Mouse (Mus musculus): ENCODE measurements around the gene Nckap5. TPM values are rescaled to one million over a fixed set of nuclear protein-coding genes. Genes with fewer than 3 reads are reported as not detected.

Gene Nckap5
- polyA plus RNA-seq, 1 experiment from 2014 or later, result 10.9 TPM

GRCm38 (mm10) chr1:126011661-126012091, 818.9 kb downstream of the Nckap5 start:
- no peak overlapping the region for H3K9ac ChIP-seq (ENCODE audit: low read depth, low read length)
- WGBS, result 48% methylated on average over 5 of the region's 5 CpGs
- no peak overlapping the region for H3K4me3 ChIP-seq (ENCODE audit: low read depth, low read length)
- H3K4me1 ChIP-seq (ENCODE audit: control insufficient read depth, insufficient read depth, low read length), result no peaks in the 10 kb centered on the region
- no peaks in the 10 kb centered on the region for H3K36me3 ChIP-seq (ENCODE audit: control insufficient read depth, insufficient read depth, low read length)
- H3K4me2 ChIP-seq (ENCODE audit: low read length), result no peak overlapping the region
- H3K9me3 ChIP-seq (replicated peaks; ENCODE audit: control insufficient read depth, low read length, poor library complexity, severe bottlenecking), result no peaks in the 10 kb centered on the region
- H3K27ac ChIP-seq (ENCODE audit: low read length), result no peak overlapping the region
- ATAC-seq, result no peak
- H3K27me3 ChIP-seq (ENCODE audit: control insufficient read depth, insufficient read depth, low read depth, low read length), result no peaks in the 10 kb centered on the region

DNA sequence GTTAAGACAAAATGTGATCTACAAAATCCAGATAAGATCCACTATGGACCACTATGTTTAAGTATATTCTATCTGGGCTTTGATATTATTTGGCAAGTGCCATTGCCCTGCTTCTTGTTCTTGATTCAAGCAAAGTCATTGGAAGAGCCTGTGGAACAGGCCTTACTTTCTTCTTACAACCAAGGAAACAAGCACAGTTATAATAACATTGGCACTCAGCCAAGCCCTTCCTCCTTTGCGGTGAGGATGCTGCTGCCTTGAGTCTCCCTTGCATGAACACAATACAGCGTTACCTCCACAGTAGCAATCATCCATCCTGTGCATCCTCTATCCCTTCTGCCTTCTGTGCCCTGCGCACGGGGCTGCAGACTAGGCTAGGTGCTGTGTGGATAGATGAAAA, 823.0 kb downstream of the Nckap5 start:
- WGBS, result 71% methylated on average over 4 of the region's 4 CpGs
- ATAC-seq, result no peak
- no peak overlapping the region for H3K9ac ChIP-seq (ENCODE audit: low read depth, low read length)
- H3K4me3 ChIP-seq (ENCODE audit: low read depth, low read length), result no peak overlapping the region
- no peaks in the 10 kb centered on the region for H3K27me3 ChIP-seq (ENCODE audit: control insufficient read depth, insufficient read depth, low read depth, low read length)
- H3K9me3 ChIP-seq (replicated peaks; ENCODE audit: control insufficient read depth, low read length, poor library complexity, severe bottlenecking), result no peaks in the 10 kb centered on the region; the same call in 1 of the 2 replicates
- no peak overlapping the region for H3K27ac ChIP-seq (ENCODE audit: low read length)
- H3K4me2 ChIP-seq (ENCODE audit: low read length), result no peak overlapping the region
- no peaks in the 10 kb centered on the region for H3K36me3 ChIP-seq (ENCODE audit: control insufficient read depth, insufficient read depth, low read length)
- H3K4me1 ChIP-seq (ENCODE audit: control insufficient read depth, insufficient read depth, low read length), result no peaks in the 10 kb centered on the region

DNA sequence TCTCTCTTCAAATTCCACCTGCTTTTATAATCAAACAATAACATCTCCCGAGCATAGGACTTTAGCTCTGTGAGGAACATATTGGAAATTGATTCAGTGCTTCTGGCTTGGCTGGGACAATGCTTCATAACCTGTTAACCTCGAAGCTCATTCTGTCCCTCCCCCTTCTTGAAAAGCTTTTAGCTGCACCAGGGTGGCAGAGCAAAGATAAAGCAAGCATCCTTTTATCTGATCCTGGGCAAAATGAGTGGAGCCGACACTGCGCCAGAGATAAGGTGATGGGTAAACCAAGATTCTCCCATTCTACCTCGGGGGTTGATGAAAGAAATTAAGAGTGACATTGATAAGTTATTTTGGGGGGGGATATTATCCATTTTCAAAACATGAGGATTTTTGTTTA, 824.9 kb downstream of the Nckap5 start:
- Histone ChIP-seq H3K4me3 (ENCODE audit: low read depth, low read length) (no peak overlapping the region), H3K4me1 (ENCODE audit: control insufficient read depth, insufficient read depth, low read length) (peaks cover 2% of the 10 kb centered on the region; the same call in 1 of the 2 replicates), H3K27ac (ENCODE audit: low read length) (no peak overlapping the region), H3K36me3 (ENCODE audit: control insufficient read depth, insufficient read depth, low read length) (no peaks in the 10 kb centered on the region), H3K4me2 (ENCODE audit: low read length) (no peak overlapping the region), H3K9me3 (replicated peaks; ENCODE audit: control insufficient read depth, low read length, poor library complexity, severe bottlenecking) (no peaks in the 10 kb centered on the region; the same call in 1 of the 2 replicates), H3K27me3 (ENCODE audit: control insufficient read depth, insufficient read depth, low read depth, low read length) (no peaks in the 10 kb centered on the region), H3K9ac (ENCODE audit: low read depth, low read length) (no peak overlapping the region)
- WGBS, result 59% methylated on average over 5 of the region's 5 CpGs
- ATAC-seq, result no peak

GRCm38 (mm10) chr1:125996540-125996939, 834.1 kb downstream of the Nckap5 start:
- H3K4me3 ChIP-seq (ENCODE audit: low read depth, low read length), result no peak overlapping the region
- WGBS, result 52% methylated on average over 3 of the region's 3 CpGs
- no peaks in the 10 kb centered on the region for H3K36me3 ChIP-seq (ENCODE audit: control insufficient read depth, insufficient read depth, low read length)
- no peaks in the 10 kb centered on the region for H3K9me3 ChIP-seq (replicated peaks; ENCODE audit: control insufficient read depth, low read length, poor library complexity, severe bottlenecking)
- ATAC-seq, result no peak
- H3K27me3 ChIP-seq (ENCODE audit: control insufficient read depth, insufficient read depth, low read depth, low read length), result no peaks in the 10 kb centered on the region
- H3K4me1 ChIP-seq (ENCODE audit: control insufficient read depth, insufficient read depth, low read length), result no peaks in the 10 kb centered on the region
- H3K9ac ChIP-seq (ENCODE audit: low read depth, low read length), result no peak overlapping the region
- H3K27ac ChIP-seq (ENCODE audit: low read length), result no peak overlapping the region
- no peak overlapping the region for H3K4me2 ChIP-seq (ENCODE audit: low read length)

GRCm38 (mm10) chr1:125987803-125988202, 842.8 kb downstream of the Nckap5 start:
- Histone ChIP-seq H3K36me3 (ENCODE audit: control insufficient read depth, insufficient read depth, low read length) (no peaks in the 10 kb centered on the region), H3K27me3 (ENCODE audit: control insufficient read depth, insufficient read depth, low read depth, low read length) (no peaks in the 10 kb centered on the region), H3K4me1 (ENCODE audit: control insufficient read depth, insufficient read depth, low read length) (no peaks in the 10 kb centered on the region), H3K4me2 (ENCODE audit: low read length) (no peak overlapping the region), H3K9ac (ENCODE audit: low read depth, low read length) (no peak overlapping the region), H3K27ac (ENCODE audit: low read length) (no peak overlapping the region), H3K9me3 (replicated peaks; ENCODE audit: control insufficient read depth, low read length, poor library complexity, severe bottlenecking) (no peaks in the 10 kb centered on the region), H3K4me3 (ENCODE audit: low read depth, low read length) (no peak overlapping the region)
- no peak for ATAC-seq
- WGBS, result 91% methylated on average over 3 of the region's 3 CpGs

- no peak for ATAC-seq
- H3K4me1 ChIP-seq (ENCODE audit: control insufficient read depth, insufficient read depth, low read length), result 0 out of 2 replicates have a peak, but pooled peaks cover 5% of the 10 kb centered on the region
- no peak overlapping the region for H3K27ac ChIP-seq (ENCODE audit: low read length)
- no peak overlapping the region for H3K4me2 ChIP-seq (ENCODE audit: low read length)
- no peak overlapping the region for H3K9ac ChIP-seq (ENCODE audit: low read depth, low read length)
- no peaks in the 10 kb centered on the region for H3K9me3 ChIP-seq (replicated peaks; ENCODE audit: control insufficient read depth, low read length, poor library complexity, severe bottlenecking)
- no peaks in the 10 kb centered on the region for H3K27me3 ChIP-seq (ENCODE audit: control insufficient read depth, insufficient read depth, low read depth, low read length)
- H3K36me3 ChIP-seq (ENCODE audit: control insufficient read depth, insufficient read depth, low read length), result no peaks in the 10 kb centered on the region
- 67% methylated on average over 2 of the region's 2 CpGs for WGBS
- no peak overlapping the region for H3K4me3 ChIP-seq (ENCODE audit: low read depth, low read length)
Measured at GRCm38 (mm10) chr1:125984570-125984969, 846.0 kb downstream of the Nckap5 start.

GRCm38 (mm10) chr1:125974649-125975048, 856.0 kb downstream of the Nckap5 start:
- no peak overlapping the region for H3K27ac ChIP-seq (ENCODE audit: low read length)
- 80% methylated on average over 3 of the region's 3 CpGs for WGBS
- no peaks in the 10 kb centered on the region for H3K9me3 ChIP-seq (replicated peaks; ENCODE audit: control insufficient read depth, low read length, poor library complexity, severe bottlenecking)
- H3K4me3 ChIP-seq (ENCODE audit: low read depth, low read length), result no peak overlapping the region
- no peak overlapping the region for H3K9ac ChIP-seq (ENCODE audit: low read depth, low read length)
- H3K4me1 ChIP-seq (ENCODE audit: control insufficient read depth, insufficient read depth, low read length), result peaks cover 4% of the 10 kb centered on the region; the same call in 1 of the 2 replicates
- ATAC-seq, result no peak
- H3K27me3 ChIP-seq (ENCODE audit: control insufficient read depth, insufficient read depth, low read depth, low read length), result no peaks in the 10 kb centered on the region
- no peak overlapping the region for H3K4me2 ChIP-seq (ENCODE audit: low read length)
- no peaks in the 10 kb centered on the region for H3K36me3 ChIP-seq (ENCODE audit: control insufficient read depth, insufficient read depth, low read length)

GRCm38 (mm10) chr1:125971933-125972332, 858.7 kb downstream of the Nckap5 start:
- WGBS, result 14% methylated on average over 6 of the region's 6 CpGs
- Histone ChIP-seq H3K9ac (ENCODE audit: low read depth, low read length) (no peak overlapping the region), H3K27ac (ENCODE audit: low read length) (no peak overlapping the region), H3K4me2 (ENCODE audit: low read length) (no peak overlapping the region), H3K4me1 (ENCODE audit: control insufficient read depth, insufficient read depth, low read length) (0 out of 2 replicates have a peak, but pooled peaks cover 3% of the 10 kb centered on the region), H3K4me3 (ENCODE audit: low read depth, low read length) (no peak overlapping the region), H3K36me3 (ENCODE audit: control insufficient read depth, insufficient read depth, low read length) (no peaks in the 10 kb centered on the region), H3K9me3 (replicated peaks; ENCODE audit: control insufficient read depth, low read length, poor library complexity, severe bottlenecking) (no peaks in the 10 kb centered on the region), H3K27me3 (ENCODE audit: control insufficient read depth, insufficient read depth, low read depth, low read length) (no peaks in the 10 kb centered on the region)
- ATAC-seq, result no peak

- H3K9ac ChIP-seq (ENCODE audit: low read depth, low read length), result no peak overlapping the region
- H3K27ac ChIP-seq (ENCODE audit: low read length), result no peak overlapping the region
- WGBS, result 80% methylated on average over 6 of the region's 6 CpGs
- ATAC-seq, result no peak
- no peak overlapping the region for H3K4me2 ChIP-seq (ENCODE audit: low read length)
- H3K36me3 ChIP-seq (ENCODE audit: control insufficient read depth, insufficient read depth, low read length), result no peaks in the 10 kb centered on the region
- no peaks in the 10 kb centered on the region for H3K9me3 ChIP-seq (replicated peaks; ENCODE audit: control insufficient read depth, low read length, poor library complexity, severe bottlenecking)
- no peaks in the 10 kb centered on the region for H3K27me3 ChIP-seq (ENCODE audit: control insufficient read depth, insufficient read depth, low read depth, low read length)
- H3K4me3 ChIP-seq (ENCODE audit: low read depth, low read length), result no peak overlapping the region
- 0 out of 2 replicates have a peak, but pooled peaks cover 3% of the 10 kb centered on the region for H3K4me1 ChIP-seq (ENCODE audit: control insufficient read depth, insufficient read depth, low read length)
Measured at GRCm38 (mm10) chr1:125967671-125968070, 862.9 kb downstream of the Nckap5 start.

Measured in midbrain, embryonic 16.5 days (tissue).